Mouse (Mus musculus): Measurements from ENCODE around the gene Akna. TPM values are rescaled to one million over a fixed set of nuclear protein-coding genes. Genes with fewer than 3 reads are reported as not detected.
A peak's percentile ranks its signal among the peaks of the same experiment; 100 is the strongest.

The Akna gene
- polyA plus RNA-seq, 2 experiments from 2014 or later = 72.4 to 116 TPM

- peak; percentile 56 for ATAC-seq
Measured at GRCm38 (mm10) chr4:63409908-63410582, 6.9 kb upstream of the Akna start.

DNA sequence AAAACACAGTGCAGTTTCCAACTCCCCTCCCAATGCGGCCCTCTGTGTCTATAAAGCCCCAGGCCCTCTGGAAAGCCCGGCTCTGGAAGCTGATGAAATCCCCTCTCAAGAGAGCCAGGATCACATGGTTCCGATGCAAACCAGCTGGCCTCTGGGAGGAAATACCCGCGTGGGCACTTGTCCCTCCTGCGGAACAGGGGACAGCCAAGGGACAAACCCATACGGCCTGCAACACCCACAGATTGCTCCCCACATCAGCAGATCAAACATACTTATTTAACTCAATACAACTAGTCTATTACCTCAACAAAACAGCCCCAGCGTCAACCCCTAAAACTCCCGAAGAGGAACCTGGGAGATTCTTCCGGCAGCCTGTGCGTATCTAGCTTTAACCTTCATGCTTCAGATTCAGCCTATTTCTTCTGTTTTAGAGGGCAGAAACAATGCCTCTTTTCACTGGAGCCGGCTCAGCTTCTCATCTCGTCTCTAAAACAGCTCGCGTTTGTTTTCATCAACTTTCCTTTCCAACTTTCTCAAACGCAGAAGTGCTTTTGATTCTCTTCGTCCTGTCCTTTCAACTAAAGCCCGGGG, 6.3 kb upstream of the Akna start:
- ATAC-seq = peak; percentile 5

- ATAC-seq = peak; percentile 7
Measured at GRCm38 (mm10) chr4:63408649-63409048, 5.5 kb upstream of the Akna start.

DNA sequence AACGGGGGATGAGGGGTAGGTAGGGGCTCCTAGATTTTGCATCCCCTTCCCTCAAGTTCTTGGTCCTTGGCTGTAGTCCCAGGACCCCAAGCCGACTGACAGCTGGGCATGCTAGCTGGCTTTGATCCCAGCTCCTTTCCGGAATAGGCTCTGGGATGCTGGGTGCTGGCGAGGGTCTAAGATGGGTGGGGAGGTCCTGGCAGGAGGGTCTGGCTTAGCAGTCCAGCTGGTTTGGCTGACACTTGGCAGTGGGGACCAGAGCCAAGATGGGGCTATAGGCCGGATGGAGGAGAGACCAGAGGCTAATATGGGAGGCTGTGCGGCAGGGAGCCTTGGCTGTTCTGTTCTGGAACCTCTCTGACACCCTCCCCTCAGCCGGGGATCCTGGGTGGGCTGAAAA, 5.1 kb upstream of the Akna start:
- no peak for ATAC-seq

DNA sequence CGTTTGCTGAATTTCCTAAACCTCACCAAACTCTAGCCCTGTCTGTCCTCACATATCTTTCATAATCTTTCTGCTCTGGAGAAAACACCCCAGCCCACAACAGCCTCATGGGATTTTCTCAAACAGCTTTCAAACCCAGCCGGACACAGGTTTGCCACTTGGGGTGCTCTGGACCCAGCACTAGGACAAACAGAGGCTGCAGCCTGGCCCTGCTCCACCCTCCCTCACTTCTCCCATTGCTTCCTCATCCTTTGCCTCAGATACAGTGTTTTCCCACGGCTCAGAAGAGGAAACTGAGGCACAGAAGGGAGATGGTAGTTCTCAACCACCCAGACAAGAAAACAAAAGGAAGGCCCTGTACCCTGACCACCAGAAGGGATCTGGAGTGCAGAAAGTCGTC, 2.5 kb upstream of the Akna start:
- ATAC-seq = no peak

GRCm38 (mm10) chr4:63405051-63405450, 1.9 kb upstream of the Akna start:
- peak; percentile 16 for ATAC-seq

GRCm38 (mm10) chr4:63404205-63404604, 1.1 kb upstream of the Akna start:
- peak; percentile 50 for ATAC-seq

DNA sequence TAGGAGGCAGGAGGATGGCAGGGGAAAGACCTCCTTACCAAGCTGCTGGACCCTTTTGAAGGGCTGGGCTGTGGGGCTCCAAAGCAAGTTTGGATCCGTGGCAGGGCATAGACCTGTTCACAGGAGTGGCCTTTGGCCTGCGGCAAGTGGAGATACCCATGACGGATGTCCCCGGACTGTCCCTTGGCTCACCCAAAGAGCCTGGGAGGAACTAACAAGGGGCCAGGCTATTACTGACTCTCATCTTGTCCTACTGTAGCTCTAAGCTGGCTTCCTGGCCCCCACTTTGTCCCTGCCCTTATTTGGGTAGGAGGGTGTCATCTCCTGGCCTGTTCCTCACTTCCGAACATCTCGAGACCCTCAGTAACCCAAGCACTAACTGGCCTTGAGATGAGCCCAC, 596 bp downstream of the Akna start:
- no peak for ATAC-seq

DNA sequence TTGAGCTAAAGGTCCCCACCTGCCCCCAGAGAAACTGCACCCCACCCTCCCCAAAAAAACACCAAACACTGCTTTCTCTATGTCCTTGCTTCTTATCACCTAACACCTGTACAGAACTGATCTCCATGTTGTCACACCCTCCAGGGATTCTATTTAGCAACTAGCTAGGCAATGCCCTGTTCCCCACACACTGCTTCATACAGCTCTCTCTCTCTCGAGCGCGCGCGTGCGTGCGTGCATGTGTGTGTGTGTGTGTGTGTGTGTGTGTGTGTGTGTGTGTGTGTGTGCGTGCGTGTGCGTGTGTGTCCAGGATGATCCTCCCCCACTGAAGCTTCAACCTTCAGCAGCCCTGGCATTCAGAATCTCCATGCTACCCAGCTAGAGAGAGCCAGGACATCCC, 1.1 kb downstream of the Akna start:
- no peak for ATAC-seq

- no peak for ATAC-seq
Measured at GRCm38 (mm10) chr4:63401620-63402019, 1.5 kb downstream of the Akna start.

DNA sequence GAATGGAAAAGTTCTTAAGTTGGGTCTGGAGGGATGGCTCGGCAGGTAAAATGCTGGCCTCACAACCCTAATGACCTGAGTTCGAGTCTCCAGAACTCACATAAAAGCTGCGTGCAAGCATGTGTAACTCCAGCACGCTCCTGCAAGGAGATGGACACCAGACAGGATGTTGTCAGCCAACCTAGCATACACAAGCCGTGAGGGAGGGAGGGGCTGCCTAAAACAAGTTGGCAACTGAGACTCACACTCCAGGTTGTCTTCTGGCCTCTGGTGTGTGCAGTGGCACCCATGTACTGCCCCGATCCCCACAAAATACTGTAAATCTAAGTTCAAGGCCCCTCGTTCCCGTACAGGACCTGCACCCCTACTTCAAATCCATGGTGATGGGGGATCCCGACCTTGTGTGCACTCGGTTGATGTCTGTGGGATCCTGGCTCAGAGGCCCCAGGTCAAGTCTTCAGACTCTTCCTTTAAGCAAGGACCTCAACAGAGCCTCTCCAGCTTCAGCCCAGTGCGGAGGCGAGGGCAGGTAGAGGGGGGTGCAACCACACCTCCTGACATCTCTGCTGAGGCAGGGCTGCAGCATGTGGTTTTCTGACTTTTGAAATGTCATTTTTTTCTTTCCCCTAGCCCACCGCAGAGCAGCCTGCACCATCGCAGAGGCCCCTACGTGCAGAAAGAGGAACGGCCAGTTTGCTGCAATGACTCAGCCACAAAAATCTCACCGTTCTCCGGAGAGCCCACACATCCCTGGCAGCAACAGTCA, 2.4 kb downstream of the Akna start:
- ATAC-seq = peak; percentile 11

- no peak for ATAC-seq
Measured at GRCm38 (mm10) chr4:63399691-63400270, 3.4 kb downstream of the Akna start.

GRCm38 (mm10) chr4:63398854-63399609, 4.1 kb downstream of the Akna start:
- peak; percentile 62 for ATAC-seq

DNA sequence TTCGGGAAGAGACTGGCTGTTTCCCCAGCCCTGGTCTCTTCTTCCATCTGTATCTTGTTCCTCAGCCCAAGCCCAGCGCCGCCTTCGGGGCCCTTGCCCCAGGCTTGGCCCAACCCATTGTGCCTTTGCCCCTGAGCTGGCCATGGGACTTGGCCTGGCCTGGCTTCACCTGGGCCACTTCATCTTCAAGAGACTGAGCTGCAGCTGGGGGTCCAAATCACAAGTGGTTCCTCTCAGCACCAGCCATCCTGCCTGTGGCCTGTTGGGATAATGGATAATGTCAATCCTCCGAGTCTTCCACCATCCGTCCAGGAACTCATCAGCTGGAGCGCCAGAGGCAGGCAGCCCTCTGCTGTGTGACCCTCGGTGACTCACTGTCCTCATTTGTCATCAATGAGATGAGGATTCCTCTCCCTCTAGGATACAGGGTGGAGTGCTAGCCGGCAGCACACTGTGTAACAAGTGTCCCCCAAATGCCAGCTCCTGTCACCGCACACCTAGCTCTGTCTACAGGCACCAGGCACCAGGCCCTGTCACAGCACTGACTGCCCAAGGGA, 5.1 kb downstream of the Akna start:
- ATAC-seq = no peak

DNA sequence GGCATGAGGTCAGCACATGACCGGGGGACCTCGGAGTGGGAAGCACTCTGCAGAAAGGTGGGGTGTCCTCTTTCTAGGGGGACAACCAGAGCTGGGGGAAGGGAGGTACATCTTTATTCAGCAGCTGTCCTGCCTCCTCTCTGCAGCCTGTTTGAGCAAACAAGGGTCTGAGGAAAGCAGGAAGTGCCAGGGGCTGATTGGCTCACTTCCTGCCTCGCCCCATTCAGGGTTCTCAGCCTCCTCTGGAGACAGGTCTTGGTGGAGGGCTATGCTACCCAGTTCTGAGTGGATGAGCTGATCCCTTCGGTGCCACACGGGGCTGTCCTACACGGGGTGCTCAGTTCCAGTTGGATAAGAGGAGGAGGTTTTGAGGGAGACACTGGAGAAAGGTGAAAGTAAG, 11.8 kb downstream of the Akna start:
- peak; percentile 76 for ATAC-seq

GRCm38 (mm10) chr4:63389887-63390528, 13.1 kb downstream of the Akna start:
- no peak for ATAC-seq

- ATAC-seq = peak; percentile 36
Measured at GRCm38 (mm10) chr4:63389121-63389886, 13.8 kb downstream of the Akna start.

GRCm38 (mm10) chr4:63388029-63388428, 15.1 kb downstream of the Akna start:
- ATAC-seq = no peak

DNA sequence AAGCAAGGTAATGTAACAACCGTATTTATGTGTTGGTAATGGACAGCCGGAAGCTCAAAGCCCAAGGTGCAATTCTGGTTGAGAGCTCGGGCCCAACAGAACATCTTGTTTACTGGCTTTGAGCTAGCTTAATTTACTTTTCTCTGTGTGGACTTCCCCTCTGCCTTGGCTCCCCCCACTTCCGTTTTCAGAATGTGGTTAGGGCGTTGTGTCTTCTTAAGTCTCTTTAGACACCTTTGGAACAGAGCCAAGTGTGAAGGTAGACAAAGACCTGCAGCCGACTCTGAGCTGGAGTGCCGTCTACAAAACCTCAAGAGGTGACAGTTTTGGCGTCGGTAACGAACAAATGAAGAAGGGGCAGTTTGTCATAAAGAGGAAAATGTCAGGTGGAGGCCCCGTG, 17.4 kb downstream of the Akna start:
- peak; percentile 79 for ATAC-seq

DNA sequence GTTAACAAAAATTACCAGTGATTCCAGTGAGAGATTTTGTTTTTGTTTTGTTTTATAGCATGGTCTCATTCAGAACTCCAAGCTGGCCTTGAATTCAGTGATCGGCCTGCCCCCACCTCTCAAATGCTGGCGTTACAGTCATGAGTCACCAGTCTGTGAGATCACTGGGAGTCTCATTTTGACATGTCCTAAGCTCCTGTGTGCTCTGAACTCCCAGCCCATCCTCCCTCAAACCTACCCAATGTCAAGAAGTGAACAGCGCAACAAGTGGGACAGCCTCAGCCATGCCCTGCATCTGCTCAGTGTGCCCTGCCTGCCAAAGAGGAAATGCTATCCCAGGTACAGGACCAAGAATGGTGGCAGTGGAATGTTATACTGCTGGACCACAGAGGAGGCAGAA, 17.9 kb downstream of the Akna start:
- ATAC-seq = no peak

- ATAC-seq = no peak
Measured at GRCm38 (mm10) chr4:63384262-63384661, 18.9 kb downstream of the Akna start.

Measured in activated CD4-positive, CD25-positive, alpha-beta regulatory T cell, adult 4 months (primary cell).